Mouse (Mus musculus) c-Kit-positive CD71-positive TER-119-negative erythroid progenitor cells, embryonic 14.5 days (primary cell): ENCODE measurements around the gene Gpn2.

Experiments used
- DNase-seq: peaks from one replicate; pipeline ENCODE4 v3.0.0-alpha.2; 2013; ENCODE audit warnings: low read depth

The Gpn2 gene

GRCm38 (mm10) chr4:133584059-133584951 lies at the start of gene Gpn2:
Gene Gpn2 (plus strand): TSS chr4:133584362.
- peak; percentile 83 for DNase-seq

GRCm38 (mm10) chr4:133536081-133536480 lies 48.1 kb upstream of the Gpn2 start:
- DNase-seq = no peak

DNA sequence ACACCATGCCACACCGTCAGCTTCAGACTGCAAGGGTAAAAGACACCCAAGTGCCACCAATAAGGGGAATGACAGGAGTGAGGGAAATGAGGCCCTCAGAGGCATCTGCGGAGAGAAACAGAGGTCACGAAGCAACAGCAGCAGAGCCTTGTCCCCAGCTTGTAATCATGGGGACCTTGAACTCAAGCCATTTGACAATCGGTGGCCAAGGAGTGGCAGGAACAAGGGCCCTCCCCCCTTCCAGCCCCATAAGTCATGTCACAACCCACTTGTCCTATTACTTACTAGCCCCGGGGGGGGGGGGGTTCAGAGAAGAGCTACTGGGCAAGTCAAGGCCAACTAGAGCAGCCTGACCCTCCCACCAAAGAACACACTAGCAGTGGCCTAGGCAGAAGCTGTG lies 47.5 kb upstream of the Gpn2 start:
- DNase-seq = no peak

DNA sequence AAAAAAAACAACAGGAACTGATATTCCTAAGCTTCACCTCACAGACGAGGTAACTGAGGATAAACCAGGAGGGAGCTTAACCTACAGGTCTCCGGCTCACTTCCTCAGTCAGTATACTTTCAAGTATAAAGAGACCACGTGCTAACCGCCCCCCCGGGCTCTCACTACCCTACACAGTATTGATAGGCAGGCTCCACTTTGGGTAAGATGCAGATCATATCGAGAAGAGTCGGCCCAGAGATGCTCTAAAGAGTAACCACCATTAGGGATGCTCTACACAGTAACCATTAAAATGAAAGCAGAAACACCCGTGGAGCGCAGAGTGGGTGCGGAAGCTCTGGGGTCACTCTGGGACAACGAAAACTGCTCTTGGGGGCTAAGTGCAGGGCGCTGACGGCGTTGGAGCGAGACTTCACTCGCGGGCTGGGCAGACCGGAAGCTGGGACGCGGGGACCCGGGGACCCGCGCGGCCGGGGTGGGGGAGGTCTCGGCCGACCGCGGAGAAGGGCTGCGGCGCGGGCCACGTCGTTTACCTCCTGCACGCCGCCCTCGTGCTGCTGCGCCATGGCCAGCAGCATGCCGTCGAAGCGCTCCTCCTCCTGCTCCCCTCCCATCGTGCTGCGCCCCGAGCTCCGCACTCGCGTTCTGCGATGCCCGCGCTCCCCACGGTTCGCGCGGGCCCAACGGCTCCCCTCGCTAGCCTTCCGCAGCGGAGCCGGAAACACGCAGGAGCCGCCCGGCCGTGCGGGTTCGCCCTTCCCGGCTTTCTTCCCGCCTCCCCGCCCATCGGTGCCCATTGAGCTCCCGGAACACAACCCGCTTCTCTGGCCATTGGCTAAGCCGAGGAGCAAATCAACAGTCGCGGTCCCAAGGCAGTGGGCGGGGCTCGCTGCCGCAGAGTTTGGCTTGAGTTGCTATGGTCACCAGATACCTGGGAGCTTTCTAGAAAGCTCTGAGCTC lies 38.6 kb upstream of the Gpn2 start, which contains the start of gene Nudc:
Nudc (minus strand) TSS at position 725 of the 960 bp plus-strand sequence.
- peak; percentile 96 for DNase-seq

DNA sequence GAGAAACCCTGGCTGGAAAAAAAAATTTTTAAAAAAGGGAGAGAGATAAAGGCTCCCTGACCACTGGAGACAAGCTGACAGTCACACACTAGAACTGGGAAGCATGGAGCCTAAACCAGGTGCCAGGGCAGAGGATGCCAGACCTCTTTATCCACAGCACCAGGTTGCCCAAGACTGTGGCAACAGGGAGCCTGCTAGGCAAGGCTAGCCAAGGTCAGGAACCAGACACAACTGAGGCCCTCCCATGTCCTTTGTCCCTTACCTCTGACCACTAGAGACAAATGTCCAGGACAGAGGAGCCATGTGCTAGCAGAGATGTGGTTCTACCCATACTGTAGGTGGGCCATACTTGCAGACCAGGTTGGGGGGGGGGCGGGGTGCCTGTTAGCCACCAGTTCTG lies 32.1 kb upstream of the Gpn2 start:
- no peak for DNase-seq

- DNase-seq = no peak
These were observed 31.3 kb upstream of the Gpn2 start, which contains the start of gene Nr0b2 for GRCm38 (mm10) chr4:133552768-133553447. Gene Nr0b2 (plus strand): TSS chr4:133553376.

DNA sequence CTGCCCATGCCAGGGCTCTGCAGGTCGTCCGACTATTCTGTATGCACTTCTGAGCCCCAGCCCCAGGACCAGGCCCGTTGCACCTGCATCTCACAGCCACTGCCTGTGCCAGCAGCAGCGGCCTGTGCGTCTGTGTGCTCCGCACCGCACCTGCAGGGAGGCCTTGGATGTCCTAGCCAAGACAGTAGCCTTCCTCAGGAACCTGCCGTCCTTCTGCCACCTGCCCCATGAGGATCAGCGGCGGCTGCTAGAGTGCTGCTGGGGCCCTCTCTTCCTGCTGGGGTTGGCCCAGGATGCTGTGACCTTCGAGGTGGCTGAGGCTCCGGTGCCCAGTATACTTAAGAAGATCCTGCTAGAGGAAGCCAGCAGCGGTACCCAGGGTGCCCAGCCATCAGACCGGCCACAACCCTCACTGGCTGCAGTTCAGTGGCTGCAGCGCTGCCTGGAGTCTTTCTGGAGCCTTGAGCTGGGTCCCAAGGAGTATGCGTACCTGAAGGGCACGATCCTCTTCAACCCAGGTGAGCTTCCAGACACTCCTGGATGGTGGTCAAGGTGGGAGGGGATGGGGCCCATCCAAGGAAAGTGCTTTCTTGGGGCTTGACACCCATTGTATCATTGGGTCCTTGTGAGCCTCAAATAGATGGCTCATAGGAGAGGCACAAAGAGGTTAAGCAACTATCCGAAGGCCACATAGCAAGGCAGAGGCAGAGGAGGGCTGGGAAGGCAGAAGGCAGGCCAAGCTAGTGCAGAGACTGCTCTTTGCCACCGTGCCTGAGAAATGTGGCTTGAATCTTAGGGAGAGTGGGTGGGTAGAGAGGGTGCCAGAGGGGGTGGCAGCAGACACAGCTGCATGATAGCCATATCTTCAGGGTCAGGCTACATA lies 30.5 kb upstream of the Gpn2 start:
- DNase-seq = no peak

DNA sequence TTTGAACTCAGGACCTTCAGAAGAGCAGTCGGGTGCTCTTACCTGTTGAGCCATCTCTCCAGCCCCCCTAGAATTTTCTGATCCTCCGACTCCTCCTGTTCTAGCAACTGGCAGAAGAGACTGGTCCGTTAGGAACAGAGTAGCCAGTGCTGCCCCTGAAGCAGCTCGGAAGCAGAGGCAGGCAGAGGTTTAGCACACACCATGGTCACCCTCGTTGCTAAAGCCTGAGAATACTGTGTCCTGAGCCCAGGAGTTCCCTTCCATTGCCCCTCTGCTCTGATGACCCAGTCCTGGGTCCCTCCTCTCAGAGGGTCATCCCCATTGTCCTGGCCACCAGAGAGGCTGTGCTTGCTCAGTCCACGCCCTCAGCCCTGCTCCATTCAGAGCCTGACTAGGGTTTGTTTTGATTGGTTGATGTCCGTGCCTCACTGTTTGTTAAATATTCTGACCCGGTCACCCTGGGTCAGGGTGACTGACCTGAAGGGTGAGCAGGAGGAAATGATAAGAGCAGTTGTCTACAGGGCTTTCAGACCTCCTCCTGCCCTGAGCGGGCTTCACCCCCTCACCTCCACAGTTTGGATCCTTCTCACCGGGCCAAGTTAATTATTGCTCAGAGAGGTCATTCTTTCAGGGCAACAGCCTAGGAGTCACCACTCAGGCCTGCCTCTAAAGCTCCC lies 27.0 kb upstream of the Gpn2 start:
- no peak for DNase-seq

DNA sequence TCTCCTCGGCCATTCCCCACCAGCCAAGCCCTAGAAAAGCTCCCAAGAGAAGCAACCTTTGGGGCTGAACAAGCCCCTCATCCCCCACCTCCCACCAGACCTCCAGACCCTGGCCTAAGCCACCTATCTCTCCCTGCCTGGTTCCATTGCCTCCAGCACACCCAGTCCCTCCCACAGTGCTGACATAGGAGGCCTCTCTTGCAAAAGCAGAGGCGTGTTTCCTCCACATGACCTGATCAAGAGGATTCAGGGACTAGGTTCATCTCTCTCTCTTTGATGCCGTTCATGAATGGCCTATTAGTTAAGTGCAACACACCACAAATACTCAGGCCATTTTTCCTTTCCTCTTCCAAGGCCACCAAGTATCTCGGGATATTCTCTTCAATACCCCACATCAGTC lies 24.3 kb upstream of the Gpn2 start:
- no peak for DNase-seq

DNA sequence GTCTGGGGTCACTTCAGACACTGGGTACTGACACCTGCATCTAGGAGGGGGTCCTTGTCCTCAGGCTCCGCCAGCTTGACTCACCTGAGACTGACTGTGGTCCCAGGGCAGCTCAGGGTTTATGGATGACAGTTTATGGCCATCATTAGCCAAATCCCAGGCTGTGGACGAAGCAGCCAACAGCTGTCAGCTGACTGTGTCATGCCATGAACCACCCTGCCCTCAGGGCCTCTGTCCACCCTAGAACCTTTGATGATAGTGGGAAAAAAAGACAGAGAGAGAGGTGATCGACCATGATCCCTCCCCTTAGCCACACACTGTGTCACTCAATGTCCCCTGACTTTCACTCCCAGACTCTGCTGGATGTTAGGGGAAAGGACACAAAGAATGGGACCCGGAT lies 22.5 kb upstream of the Gpn2 start:
- DNase-seq = no peak

- no peak for DNase-seq
These were observed 21.0 kb upstream of the Gpn2 start for GRCm38 (mm10) chr4:133563123-133563571.

DNA sequence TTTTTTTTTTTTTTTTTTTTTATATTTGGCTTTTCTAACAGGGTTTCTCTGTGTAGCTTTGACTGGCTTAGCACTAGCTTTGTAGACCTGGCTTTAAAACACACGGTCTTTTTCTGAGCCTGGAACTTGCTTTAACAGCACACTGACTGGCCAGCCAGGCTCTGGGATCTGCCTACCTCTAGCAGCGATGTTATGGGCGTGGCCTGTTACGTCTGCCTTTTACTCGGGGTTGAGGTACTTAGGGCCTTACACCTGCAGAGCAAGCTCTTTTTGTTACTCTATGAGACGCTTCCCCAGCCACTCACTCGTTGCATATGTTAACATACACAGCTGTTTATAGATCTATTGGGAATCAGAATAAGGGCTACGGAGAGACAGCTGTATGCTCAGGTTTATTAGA lies 16.9 kb upstream of the Gpn2 start:
- DNase-seq = no peak

- no peak for DNase-seq
These were observed 14.7 kb upstream of the Gpn2 start for GRCm38 (mm10) chr4:133569291-133570065.

DNA sequence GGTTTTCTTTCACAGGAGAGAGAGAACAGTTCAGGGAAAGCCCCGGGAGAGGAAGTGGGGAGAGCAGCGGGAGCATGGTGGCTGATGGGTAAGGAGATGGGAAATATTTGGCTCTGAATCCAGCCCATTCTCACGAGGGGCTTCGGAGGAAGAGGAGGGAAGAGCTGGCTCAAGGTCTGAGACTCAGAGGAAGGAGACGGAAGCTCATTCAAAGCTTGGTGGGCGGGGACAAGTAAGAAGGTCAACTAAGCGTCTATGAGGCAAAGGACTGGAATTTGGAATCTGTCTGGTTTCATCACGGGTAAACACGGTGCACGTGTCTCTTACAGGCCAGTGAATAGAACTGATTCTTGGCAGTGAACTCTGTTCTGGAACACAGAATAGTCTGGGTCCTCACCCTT lies 14.1 kb upstream of the Gpn2 start:
- no peak for DNase-seq

GRCm38 (mm10) chr4:133574070-133574842 lies 9.9 kb upstream of the Gpn2 start, which contains the start of gene Gpatch3:
Gene Gpatch3 (plus strand): TSS chr4:133574745.
- DNase-seq = peak; percentile 92

DNA sequence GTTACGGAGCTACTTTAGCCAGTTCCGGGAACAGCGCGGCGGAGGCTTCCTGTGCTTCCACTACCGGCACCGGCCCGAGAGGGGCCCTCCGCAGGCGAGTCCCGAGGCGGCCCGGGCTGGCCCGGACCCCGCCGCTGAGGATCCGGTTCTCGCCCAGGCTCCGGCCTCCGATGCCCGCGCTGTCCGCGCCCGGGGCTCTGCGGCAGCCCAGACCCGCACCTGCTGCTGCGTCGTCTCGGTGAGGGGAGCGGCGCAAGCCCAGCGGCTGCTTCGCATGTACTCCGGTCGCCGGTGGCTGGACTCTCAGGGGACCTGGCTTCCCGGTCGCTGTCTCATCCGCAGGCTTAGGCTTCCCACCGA lies 9.3 kb upstream of the Gpn2 start:
- no peak for DNase-seq

DNA sequence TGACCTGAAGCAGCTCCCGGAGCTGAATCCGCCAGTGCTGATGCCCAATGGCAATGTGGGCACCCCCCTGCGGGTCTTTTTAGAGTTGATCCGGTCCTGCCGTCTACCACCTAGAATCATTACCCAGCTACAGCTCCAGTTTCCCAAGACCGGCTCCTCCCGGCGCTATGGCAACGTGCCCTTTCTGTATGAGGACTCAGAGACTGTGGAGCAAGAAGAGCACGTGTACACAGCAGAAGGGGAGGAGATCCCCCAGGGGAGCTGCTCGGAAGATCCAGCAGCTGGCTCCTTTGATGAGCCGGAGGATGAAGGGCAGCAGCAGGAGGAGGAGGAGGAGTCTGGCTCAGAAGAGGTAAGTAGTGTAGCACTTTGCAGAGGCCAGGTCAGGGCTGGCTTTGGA lies 6.2 kb upstream of the Gpn2 start:
- DNase-seq = no peak

DNA sequence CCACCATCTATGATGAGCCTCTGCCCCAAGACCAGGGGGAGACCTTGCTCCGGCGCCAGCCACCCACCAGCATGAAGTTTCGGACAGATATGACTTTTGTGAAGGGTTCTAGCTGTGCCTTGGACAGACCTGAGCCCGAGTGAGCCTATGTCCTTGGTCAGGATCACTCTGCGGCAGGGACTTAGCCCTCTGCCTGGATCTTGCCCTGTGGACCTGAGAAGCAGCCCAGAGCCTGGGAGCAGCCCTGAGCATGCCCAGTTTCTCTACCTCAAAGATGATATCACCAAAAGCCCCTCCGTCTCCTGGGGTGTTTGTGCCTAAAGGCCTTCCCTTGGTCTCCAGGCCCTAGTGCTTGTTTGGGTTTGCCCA lies 488 bp upstream of the Gpn2 start:
- DNase-seq = no peak

DNA sequence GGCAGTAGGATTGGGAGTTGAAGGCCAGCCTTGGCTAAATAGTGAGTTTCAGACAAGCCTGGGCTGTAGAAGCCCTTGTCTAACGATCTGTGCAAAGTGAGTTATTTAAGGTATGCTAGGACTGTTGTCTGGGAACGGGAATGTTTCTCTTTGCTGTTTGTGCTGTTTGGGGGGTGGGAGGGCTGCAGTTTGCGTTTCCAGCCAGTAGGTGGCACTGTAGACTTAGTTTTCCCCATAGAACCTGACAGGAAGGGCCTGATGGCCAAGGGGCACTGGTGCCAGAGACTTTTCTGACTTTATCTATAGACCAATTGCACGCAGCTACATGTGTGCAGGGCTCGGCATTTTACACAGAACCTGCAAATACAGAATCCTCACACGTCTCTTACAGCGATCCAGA lies 8.4 kb downstream of the Gpn2 start:
- DNase-seq = no peak
